Comparison of ENCODE assay signal across 7 mouse cellular contexts in genomic region chr9:77381565-77381964, GRCm38 (mm10). TPM values are rescaled to one million over a fixed set of nuclear protein-coding genes. Genes with fewer than 3 reads are reported as not detected.
A peak's percentile ranks its signal among the peaks of the same experiment; 100 is the strongest.
DNase-seq lines count a peak whose midpoint lies in the region; ATAC-seq and TF ChIP-seq lines count a peak whose summit lies in the region.

No protein-coding gene starts in this region.

- no peak overlapping the region for H3K9ac ChIP-seq in lung, postnatal 0 days (replicated peaks; ENCODE audit: low read depth)

- TF ChIP-seq CTCF in C2C12 (IDR thresholded peaks at IDR 0.05; ENCODE audit: control insufficient read depth, insufficient read depth, insufficient read length), result peak; percentile 62
- peak; percentile 92 for TF ChIP-seq CTCF in lung, postnatal 0 days (IDR thresholded peaks at IDR 0.05)

- H3K9me3 ChIP-seq in lung, postnatal 0 days (ENCODE audit: low read length), result no peaks in the 10 kb centered on the region

- ATAC-seq in lung, postnatal 0 days, result peak; percentile 48; the same call in 1 of the 2 replicates

- H3K79me3 ChIP-seq in C2C12 (ENCODE audit: low read depth), result no peaks in the 10 kb centered on the region

- no peaks in the 10 kb centered on the region for H3K27me3 ChIP-seq in C2C12 (ENCODE audit: control insufficient read depth, insufficient read depth, insufficient read length)
- no peaks in the 10 kb centered on the region for H3K27me3 ChIP-seq in lung, postnatal 0 days (replicated peaks; ENCODE audit: insufficient read depth, low read length)

- H3K4me1 ChIP-seq in lung, postnatal 0 days (ENCODE audit: insufficient read depth, low read depth, low read length), result no peaks in the 10 kb centered on the region; the same call in 1 of the 2 replicates

- WGBS in lung, postnatal 0 days, result 11% methylated on average over 5 of the region's 5 CpGs

- DNase-seq in ES-CJ7 (ENCODE audit: low read depth, low spot score), result peak; percentile 51
- peak; percentile 47 to 60 for DNase-seq in cerebellum, adult 18-20 months
- peak; percentile 18 to 94 for DNase-seq in frontal cortex, adult 2 months (ENCODE audit: extremely low spot score in 1 of 2, low spot score in 1 of 2)
- peak; percentile 73 for DNase-seq in layer of hippocampus, adult 11-12 months (ENCODE audit: low spot score)
- DNase-seq in lung, postnatal 0 days (ENCODE audit: low spot score), result peak; percentile 62
- DNase-seq in right cerebral cortex, postnatal 36 days (ENCODE audit: low spot score in 2 of 2), result peak; percentile 23 to 46

- no peak overlapping the region for H3K27ac ChIP-seq in lung, postnatal 0 days (ENCODE audit: low read length)

- no peaks in the 10 kb centered on the region for H3K79me2 ChIP-seq in C2C12 (ENCODE audit: control insufficient read depth, insufficient read depth)

- TF ChIP-seq EP300 in lung, postnatal 0 days (IDR thresholded peaks at IDR 0.05), result no peak

- no peak overlapping the region for H3K4me3 ChIP-seq in C2C12 (ENCODE audit: insufficient read depth, poor library complexity, severe bottlenecking)
- H3K4me3 ChIP-seq in lung, postnatal 0 days (ENCODE audit: low read depth, low read length), result no peak overlapping the region

- no peak overlapping the region for H3ac ChIP-seq in C2C12 (ENCODE audit: control insufficient read depth, insufficient read length, low read depth)

- H3K4me2 ChIP-seq in lung, postnatal 0 days (replicated peaks; ENCODE audit: low read depth, low read length), result peak overlapping the region; percentile 8; the same call in 1 of the 2 replicates

- H3K36me3 ChIP-seq in C2C12 (ENCODE audit: control insufficient read depth, insufficient read depth), result no peaks in the 10 kb centered on the region
- H3K36me3 ChIP-seq in lung, postnatal 0 days (ENCODE audit: insufficient read depth, low read length), result no peaks in the 10 kb centered on the region

TF ChIP-seq in C2C12, 6 proteins besides CTCF, POLR2A, EP300 and RAD21:
- TF ChIP-seq FOSL1 (IDR thresholded peaks at IDR 0.05; ENCODE audit: insufficient read depth, low read length, poor library complexity, severe bottlenecking) (no peak), MYOG (IDR thresholded peaks at IDR 0.05; ENCODE audit: control insufficient read depth, extremely low read depth, insufficient read length) (no peak), MYOD1 (IDR thresholded peaks at IDR 0.05; ENCODE audit: control insufficient read depth, insufficient read length, low read depth) (no peak), USF1 (IDR thresholded peaks at IDR 0.05; ENCODE audit: low read depth) (no peak), CEBPB (IDR thresholded peaks at IDR 0.05; ENCODE audit: low read depth) (no peak), MAX (IDR thresholded peaks at IDR 0.05) (no peak)

RNA-seq across cellular contexts. Expression of gene Mlip, which starts 28.8 kb away (rescaled TPM):
- polyA plus RNA-seq in C2C12 (2012; fragmentation: generic; extraction: Trizol), result 0.02 TPM
- 45.6 and 51.6 TPM in 2 replicates for polyA plus RNA-seq in frontal cortex, adult 2 months (2012; rRNA removed)
- 1.8 and 3.1 TPM in 2 replicates for polyA plus RNA-seq in lung, postnatal 0 days (2015; fragmentation: Nextera tagmentation; extraction: Ambion mirVana)

Comparison
In these comparisons a context has a peak if more than half of its experiments do, and no peak if none do; other contexts are left out.
1. RNA of gene Mlip, which starts 28.8 kb away (polyA plus RNA-seq): 45.6 to 51.6 TPM in frontal cortex, adult 2 months; 1.8 to 3.1 TPM in lung, postnatal 0 days and 0.02 TPM in C2C12 (single experiment); every median in the first group is over 10 times any median in the second.
2. Peak in every context shown above with its lines, with median percentiles within 50 percentile points of each other: DNase-seq.